8 mouse cellular contexts compared by ENCODE assay signal in genomic region chr15:83563327-83563856, GRCm38 (mm10). TPM values are rescaled to one million over a fixed set of nuclear protein-coding genes. Genes with fewer than 3 reads are reported as not detected.
DNase-seq lines count a peak whose midpoint lies in the region; ATAC-seq and TF ChIP-seq lines count a peak whose summit lies in the region.

Gene Tspo, plus strand, starts transcription at chr15:83563592.
Gene Mcat, minus strand, starts transcription at chr15:83563787.

- DNase-seq in adrenal gland, postnatal 36 days = peak; percentile 90 to 93
- DNase-seq in gastrocnemius, postnatal 14 days = peak; percentile 66
- DNase-seq in hindbrain, postnatal 0 days (ENCODE audit: low spot score) = no peak
- peak; percentile 79 for DNase-seq in liver, embryonic 13.5 days
- DNase-seq in natural killer cell, adult 2 months (ENCODE audit: low spot score in 2 of 2) = peak; percentile 62
- peak; percentile 80 to 82 for DNase-seq in thymus, postnatal 36 days
- DNase-seq in right cerebral cortex, postnatal 10 days (ENCODE audit: low spot score in 2 of 2) = no peak

- H3K36me3 ChIP-seq in E14TG2a.4 (ENCODE audit: insufficient read depth, low read length) = no peaks in the 10 kb centered on the region
- no peaks in the 10 kb centered on the region for H3K36me3 ChIP-seq in hindbrain, postnatal 0 days (ENCODE audit: insufficient read depth, low read length)
- no peaks in the 10 kb centered on the region for H3K36me3 ChIP-seq in liver, embryonic 13.5 days

- H3K27me3 ChIP-seq in E14TG2a.4 (ENCODE audit: insufficient read depth, low read length) = no peaks in the 10 kb centered on the region
- no peaks in the 10 kb centered on the region for H3K27me3 ChIP-seq in hindbrain, postnatal 0 days (ENCODE audit: insufficient read depth, low read length)
- no peaks in the 10 kb centered on the region for H3K27me3 ChIP-seq in liver, embryonic 13.5 days

- H3K9ac ChIP-seq in hindbrain, postnatal 0 days (replicated peaks; ENCODE audit: low read length) = peak within 1 kb of the TSS; percentile 33; the same call in 1 of the 2 replicates
- H3K9ac ChIP-seq in liver, embryonic 13.5 days = peak within 1 kb of the TSS; percentile 88

- intact Hi-C loops in gastrocnemius, postnatal 14 days (cut with DNase I; ENCODE audit: low total_unique reads) = no loop called here

- no peak within 1 kb of the TSS for H3K27ac ChIP-seq in hindbrain, postnatal 0 days
- peak within 1 kb of the TSS; percentile 96 for H3K27ac ChIP-seq in liver, embryonic 13.5 days

- H3K4me2 ChIP-seq in hindbrain, postnatal 0 days (ENCODE audit: low read depth, low read length) = peak within 1 kb of the TSS; percentile 67
- peak within 1 kb of the TSS; percentile 86 for H3K4me2 ChIP-seq in liver, embryonic 13.5 days

- H3K9me3 ChIP-seq in E14TG2a.4 (ENCODE audit: low read length) = no peaks in the 10 kb centered on the region
- H3K9me3 ChIP-seq in hindbrain, postnatal 0 days (ENCODE audit: low read length) = no peaks in the 10 kb centered on the region
- no peaks in the 10 kb centered on the region for H3K9me3 ChIP-seq in liver, embryonic 13.5 days (replicated peaks)

- no peak for TF ChIP-seq CTCF in E14TG2a.4 (conservative IDR thresholded peaks at IDR 0.05; ENCODE audit: low read length)
- TF ChIP-seq CTCF in hindbrain, postnatal 0 days (IDR thresholded peaks at IDR 0.05; ENCODE audit: low read depth) = no peak

- WGBS in hindbrain, postnatal 0 days = 1% methylated on average over 28 of the region's 28 CpGs
- WGBS in liver, embryonic 13.5 days (ENCODE audit: insufficient replicate concordance) = under 1% methylated on average over 28 of the region's 28 CpGs

- ATAC-seq in hindbrain, postnatal 0 days = 0 out of 2 replicates have a peak, but pooled peaks have one; percentile 40
- ATAC-seq in liver, embryonic 13.5 days (ENCODE audit: low read depth) = peak; percentile 83

- peaks cover 56% of the 10 kb centered on the region for H3K4me1 ChIP-seq in E14TG2a.4 (replicated peaks; ENCODE audit: low read depth, low read length)
- peaks cover 12% of the 10 kb centered on the region; the same call in 1 of the 2 replicates for H3K4me1 ChIP-seq in hindbrain, postnatal 0 days (ENCODE audit: insufficient read depth, low read length)
- peaks cover 72% of the 10 kb centered on the region for H3K4me1 ChIP-seq in liver, embryonic 13.5 days (replicated peaks)

- peak within 1 kb of the TSS; percentile 73 for H3K4me3 ChIP-seq in E14TG2a.4 (replicated peaks; ENCODE audit: low read length)
- peak within 1 kb of the TSS; percentile 33 for H3K4me3 ChIP-seq in hindbrain, postnatal 0 days (ENCODE audit: low read length)
- H3K4me3 ChIP-seq in liver, embryonic 13.5 days (replicated peaks) = peak within 1 kb of the TSS; percentile 77

RNA-seq across cellular contexts. Expression of gene Tspo, which starts in this region (rescaled TPM):
- total RNA-seq in adrenal gland, postnatal 36 days (2021) = 100 to 1,000 TPM; 495 to 614 TPM
- 10 to 100 TPM; 24.9 to 33.5 TPM for total RNA-seq in gastrocnemius, postnatal 14 days (2021)
- 5.0 and 9.6 TPM in 2 replicates for total RNA-seq in hindbrain, postnatal 0 days (2014; rRNA removed)
- 17.1 and 17.3 TPM in 2 replicates for polyA plus RNA-seq in hindbrain, postnatal 0 days (2015; fragmentation: Nextera tagmentation; extraction: Ambion mirVana)
- polyA plus RNA-seq in liver, embryonic 13.5 days (2015; fragmentation: Nextera tagmentation; extraction: Ambion mirVana) = 186 and 227 TPM in 2 replicates

RNA-seq across cellular contexts. Expression of gene Mcat, which starts in this region (rescaled TPM):
- 10 to 100 TPM; 35.2 to 39.4 TPM for total RNA-seq in adrenal gland, postnatal 36 days (2021)
- total RNA-seq in gastrocnemius, postnatal 14 days (2021) = 10 to 100 TPM; 20.4 to 21.9 TPM
- total RNA-seq in hindbrain, postnatal 0 days (2014; rRNA removed) = 50.1 and 54.2 TPM in 2 replicates
- polyA plus RNA-seq in hindbrain, postnatal 0 days (2015; fragmentation: Nextera tagmentation; extraction: Ambion mirVana) = 35.2 and 36.9 TPM in 2 replicates
- polyA plus RNA-seq in liver, embryonic 13.5 days (2015; fragmentation: Nextera tagmentation; extraction: Ambion mirVana) = 18.1 and 21.0 TPM in 2 replicates

Comparison
In these comparisons a context has a peak if more than half of its experiments do, and no peak if none do; other contexts are left out.
1. RNA of gene Tspo (total RNA-seq): 495 to 614 TPM in adrenal gland, postnatal 36 days; 24.9 to 33.5 TPM in gastrocnemius, postnatal 14 days and 5.0 to 9.6 TPM in hindbrain, postnatal 0 days; every median in the first group is over 10 times any median in the second.
2. RNA of gene Tspo (polyA plus RNA-seq): 186 to 227 TPM in liver, embryonic 13.5 days; 17.1 to 17.3 TPM in hindbrain, postnatal 0 days; every median in the first group is over 10 times any median in the second.
3. DNase-seq: peak in adrenal gland, postnatal 36 days (2 of 2), gastrocnemius, postnatal 14 days (single experiment), liver, embryonic 13.5 days (single experiment), natural killer cell, adult 2 months (2 of 2) and thymus, postnatal 36 days (2 of 2); none in hindbrain, postnatal 0 days (single experiment) and right cerebral cortex, postnatal 10 days (0 of 2).
4. Peak in every context shown above with its lines, with median percentiles within 50 percentile points of each other: H3K4me3 ChIP-seq.